Mouse (Mus musculus) adrenal gland, postnatal 25 days (tissue): ENCODE measurements around the gene Smtn. TPM values are rescaled to one million over a fixed set of nuclear protein-coding genes. Genes with fewer than 3 reads are reported as not detected.

Experiments used
- DNase-seq: peaks from one replicate; pipeline ENCODE4 v3.0.0; 2021; ENCODE audit warnings: mixed read lengths
- long read RNA-seq: library from polyadenylated mRNA; stranded (forward); transcript quantifications from one replicate; pipeline ENCODE4 v2.0.0, GENCODE M21; 2021
- total RNA-seq: library from RNA; stranded (reverse); gene quantifications from 2 replicates; pipeline ENCODE4 v1.2.3, GENCODE M21; 2021

Gene Smtn
- total RNA-seq: 59.6 and 67.6 TPM in 2 replicates
- long read RNA-seq, partial matches to known transcripts: 14 of 19 reads
- long read RNA-seq, other reads (novel, unspliced or antisense): 1 of 19 reads

DNA sequence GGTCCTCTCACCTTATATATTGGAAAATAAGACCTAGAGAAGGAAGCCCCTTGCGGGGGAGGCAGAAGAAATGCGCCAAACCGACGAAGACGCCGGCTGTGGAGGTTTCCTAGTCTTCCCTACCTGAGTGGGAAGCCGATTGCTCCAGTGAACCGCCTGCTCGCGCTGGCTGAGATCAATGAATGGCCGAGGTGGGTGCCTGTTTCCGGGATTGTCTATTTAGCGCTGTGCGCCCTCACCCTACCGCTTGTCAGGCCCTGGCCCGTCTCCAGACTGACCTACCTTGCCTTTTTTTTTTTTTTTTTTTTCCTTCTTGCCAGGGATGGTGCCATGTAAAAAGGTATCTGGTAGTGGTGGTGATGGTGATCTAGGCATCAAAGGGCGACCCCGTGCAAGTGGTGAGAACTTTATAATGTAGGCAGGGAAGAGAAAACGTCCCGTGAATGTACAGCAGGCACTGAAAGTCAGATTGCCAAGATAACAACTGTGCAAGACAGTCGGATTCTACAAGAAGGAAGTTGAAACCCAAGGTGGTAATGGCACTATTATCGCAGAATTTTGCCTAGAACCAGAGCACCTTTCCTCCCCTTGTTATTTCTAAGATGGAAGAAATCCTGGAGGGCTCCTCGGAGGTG lies at the start of gene Smtn:
TSS of gene Smtn (minus strand) at position 162 of the 635 bp plus-strand sequence.
- DNase-seq: no peak

DNA sequence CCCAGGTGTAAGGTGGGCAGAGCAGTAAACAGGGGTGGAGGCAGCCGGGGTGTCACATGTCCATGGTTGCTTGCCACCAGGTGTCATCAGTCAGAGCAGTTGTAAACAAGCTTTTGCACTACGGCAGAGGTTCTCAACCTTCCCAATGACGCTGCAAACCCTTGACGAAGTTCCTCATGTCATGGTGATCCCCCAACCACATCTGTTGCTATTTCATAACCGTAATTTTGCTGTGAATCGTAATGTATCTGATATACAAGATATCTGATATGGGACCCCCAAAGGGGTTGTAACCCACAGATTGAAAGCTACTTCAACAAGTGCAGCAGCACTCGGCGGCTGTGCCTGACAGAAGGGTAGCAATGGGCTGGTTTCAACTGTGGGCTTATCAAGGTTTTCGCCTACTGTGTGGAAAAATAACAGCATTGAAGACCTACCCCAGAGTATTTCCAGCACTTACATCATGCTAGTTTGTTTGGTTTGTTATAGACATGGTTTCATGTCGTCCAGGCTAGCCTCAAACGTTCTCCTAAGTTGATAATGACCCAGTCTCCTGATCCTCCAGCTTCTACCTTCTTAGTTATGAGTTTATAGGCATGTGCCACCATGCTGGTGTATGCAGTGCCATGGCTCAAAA lies 47.7 kb upstream of the Smtn start:
- DNase-seq: no peak

DNA sequence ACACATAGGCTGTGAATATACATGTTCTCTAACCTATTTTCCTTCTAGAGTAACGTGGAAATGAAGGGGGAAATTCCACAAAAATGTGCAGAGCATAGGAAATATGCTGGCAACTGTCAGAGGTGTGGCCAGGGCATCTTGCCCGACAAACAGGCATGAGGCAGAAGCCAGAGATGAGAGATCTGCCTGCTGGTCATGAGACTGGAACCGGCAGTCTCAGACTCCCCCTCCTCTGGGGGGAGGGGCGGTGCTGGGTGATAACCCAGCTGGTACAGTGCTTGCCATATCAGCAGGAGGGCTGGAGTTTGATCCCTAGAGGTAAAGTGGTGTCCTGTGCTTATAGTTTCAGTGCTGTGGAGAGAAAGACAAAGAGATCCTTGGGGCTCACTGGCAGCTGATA lies 46.9 kb upstream of the Smtn start:
- DNase-seq: no peak

DNA sequence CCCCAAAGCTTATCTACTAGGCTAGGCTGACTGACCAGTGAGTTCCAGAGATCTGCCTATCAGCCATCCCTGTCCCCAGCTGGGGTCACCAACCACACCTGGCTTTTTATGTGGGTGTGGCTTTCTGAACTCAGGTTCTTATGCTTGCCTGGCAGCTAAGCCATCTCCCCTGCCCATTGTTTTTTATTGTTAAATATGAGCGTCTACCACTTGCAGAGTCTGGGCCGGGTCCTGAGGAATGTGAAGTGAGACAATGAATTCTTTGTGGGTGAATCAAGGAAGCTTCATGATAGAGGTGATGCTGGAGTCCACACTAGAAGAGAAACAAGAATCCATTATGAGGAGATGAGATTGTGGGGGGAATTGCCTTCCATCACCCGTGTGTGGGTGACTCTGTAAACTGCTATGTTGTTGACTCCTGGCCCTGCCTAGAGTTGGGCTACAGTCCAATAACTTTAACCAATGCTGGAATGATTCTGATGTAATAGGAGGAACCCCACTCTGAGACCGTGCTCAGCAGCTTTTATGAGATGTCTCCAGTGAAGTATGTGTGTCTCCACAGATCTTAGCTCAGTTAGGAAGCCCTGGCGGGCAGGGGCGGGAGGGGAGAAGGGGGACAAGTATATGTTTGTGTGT lies 45.7 kb upstream of the Smtn start:
- DNase-seq: no peak

DNA sequence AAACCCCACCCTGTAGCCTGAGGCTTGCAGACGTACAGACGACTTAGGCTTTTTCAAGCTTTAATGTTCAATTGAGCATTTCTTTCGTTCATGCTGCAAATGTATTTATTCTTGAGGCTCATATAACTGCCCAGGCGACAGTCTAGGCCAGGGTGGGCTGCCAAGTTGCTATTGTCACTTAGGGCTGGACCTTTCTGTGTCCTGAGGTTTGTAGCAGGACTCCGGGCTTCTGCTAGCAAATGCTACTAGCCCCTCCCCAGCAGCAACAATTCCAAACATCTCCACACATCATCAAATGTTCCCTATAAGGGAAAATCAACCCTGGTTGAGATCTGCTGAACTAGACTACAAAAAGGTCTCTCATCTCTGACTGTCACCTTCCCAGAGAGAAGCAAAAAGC lies 42.7 kb upstream of the Smtn start:
- no peak for DNase-seq

DNA sequence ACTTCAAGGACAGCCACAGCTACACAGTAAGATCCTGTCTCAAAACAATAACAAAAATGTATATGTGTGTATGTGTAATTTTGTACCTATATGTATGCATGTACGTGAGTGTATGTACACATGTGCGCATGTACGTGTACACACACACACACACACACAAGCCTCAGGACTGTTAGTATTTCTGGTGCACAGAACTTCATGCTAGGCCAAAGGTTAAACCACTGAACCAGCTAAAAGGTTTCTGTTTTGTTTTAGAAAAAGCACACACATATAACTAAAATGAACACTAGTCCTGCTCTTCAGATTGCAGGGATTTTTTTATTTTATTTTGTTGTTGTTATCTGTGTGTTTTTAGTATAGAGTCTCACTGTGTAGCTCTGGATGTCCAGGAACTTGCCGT lies 41.5 kb upstream of the Smtn start:
- DNase-seq: no peak

DNA sequence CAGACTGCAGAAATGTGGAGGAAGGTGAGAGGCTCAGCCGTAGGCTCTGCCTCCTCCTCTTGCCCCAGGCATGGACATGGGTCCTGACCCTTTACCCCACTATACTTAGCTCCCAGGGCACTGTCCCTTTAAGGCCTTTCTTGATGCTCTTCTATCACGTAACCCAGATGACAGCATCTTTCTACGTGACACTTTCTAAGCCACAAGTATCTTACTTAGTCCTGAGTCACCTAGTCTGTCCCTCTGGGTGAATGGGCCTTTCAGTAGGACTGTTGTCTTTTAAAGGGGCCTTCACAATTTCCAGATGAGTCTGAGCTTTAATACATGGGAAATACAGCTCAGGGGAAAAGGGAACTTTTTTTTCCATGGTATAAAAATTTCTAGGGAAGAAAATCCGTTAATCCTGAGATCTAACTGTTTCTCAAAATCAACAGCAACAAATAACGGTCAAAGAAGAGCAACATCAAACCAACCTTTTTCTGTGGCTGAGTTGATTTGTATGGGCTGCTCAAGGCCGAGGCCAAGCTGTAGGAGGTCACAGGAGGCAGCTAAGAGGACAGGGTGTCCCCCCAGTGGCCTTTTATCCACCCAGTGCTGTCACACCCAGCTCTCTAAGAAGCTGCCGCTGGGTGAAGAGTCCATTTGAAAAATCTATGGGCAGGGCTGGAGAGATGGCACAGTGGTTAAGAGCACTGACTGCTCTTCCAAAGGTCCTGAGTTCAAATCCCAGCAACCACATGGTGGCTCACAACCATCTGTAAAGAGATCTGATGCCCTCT lies 40.1 kb upstream of the Smtn start:
- DNase-seq: peak; percentile 34

DNA sequence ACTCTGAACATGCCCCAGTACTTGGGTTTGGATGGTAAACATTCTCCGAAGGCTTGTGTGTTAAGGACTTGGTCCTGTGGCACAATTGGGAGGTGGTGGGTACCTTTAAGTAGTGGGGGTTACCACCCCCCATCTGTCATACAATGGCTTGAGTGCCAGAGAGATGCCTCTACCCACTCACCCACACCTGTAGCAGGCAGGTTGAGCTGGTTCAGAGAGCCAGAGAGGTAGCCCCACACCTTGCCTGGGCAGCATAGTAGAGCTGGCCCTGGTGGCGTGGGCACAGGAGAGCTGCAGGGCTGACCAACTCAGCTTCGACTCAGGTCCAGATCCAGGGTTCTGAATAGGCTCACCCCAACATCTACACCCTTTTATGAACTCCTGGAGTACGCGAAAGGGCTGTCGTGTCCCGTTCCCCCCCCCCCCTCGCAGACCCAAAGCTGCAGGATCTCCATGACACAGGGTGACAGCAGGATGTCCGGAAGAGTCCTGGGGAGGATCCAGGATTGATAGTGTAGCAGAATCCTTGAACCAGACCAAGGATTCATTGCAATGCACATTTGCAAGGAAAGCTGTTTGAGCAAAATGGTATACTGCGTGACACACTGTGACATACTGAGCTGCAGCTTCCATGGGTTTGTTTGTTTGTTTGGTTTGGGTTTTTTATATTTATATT lies 37.8 kb upstream of the Smtn start:
- no peak for DNase-seq

DNA sequence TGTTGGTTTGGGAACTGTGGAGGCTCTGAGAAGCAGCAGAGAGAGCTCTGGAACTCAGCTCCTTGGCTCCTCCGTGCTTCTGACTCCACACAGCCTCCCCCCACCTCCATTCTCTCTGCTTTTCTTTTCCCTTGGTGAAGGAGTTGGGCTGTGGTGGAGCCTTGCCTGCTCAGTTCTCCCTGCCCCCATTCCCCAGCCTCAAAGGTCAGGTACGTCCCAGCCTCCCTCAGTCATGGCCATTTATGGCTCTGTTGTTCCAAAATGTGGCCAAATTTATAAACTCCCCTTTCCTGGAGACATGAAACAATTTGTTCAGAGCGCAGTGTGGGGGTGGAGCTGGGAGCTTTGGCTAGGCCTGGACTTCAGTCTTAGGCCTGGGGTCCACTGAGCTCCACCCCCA lies 34.8 kb upstream of the Smtn start:
- peak; percentile 44 for DNase-seq

DNA sequence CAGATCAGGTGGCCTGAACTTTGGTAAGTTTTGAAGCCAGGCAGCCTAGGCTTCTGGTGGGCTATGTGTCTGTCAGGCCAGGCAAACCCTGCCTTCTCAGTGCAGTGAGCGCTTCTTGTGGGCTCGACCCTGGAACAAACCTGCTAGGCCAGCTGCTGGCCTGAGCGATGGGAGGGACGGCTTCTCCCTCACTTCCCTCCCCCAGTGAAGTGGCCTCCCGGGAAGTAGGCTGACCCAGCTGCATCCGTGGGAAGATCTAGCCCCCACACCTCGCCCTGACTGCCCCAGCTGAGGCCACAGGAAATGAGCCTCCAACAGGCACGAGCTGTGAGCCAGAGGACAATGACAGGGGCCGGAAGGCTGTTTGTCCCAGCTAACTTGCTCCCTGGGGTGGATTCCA lies 32.7 kb upstream of the Smtn start:
- peak; percentile 46 for DNase-seq

DNA sequence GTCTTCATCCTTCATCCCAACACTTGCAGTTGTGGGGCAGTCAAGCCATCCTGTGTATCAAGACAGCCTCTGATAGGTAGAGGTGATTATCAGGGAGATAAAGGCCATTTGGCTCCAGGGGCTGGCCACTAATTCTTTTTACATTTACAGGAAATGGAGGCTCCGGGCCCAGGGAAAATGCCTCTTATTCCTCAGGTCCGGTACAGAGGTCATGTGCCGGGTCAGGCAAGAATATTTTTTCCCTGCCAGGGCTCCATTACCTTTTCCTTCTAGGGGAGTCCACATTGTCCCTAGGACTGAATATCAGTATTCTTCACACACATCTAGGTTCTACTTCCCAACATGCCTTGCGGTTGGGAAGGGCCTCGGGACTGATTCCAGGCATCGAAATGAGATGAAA lies 31.8 kb upstream of the Smtn start:
- DNase-seq: no peak

DNA sequence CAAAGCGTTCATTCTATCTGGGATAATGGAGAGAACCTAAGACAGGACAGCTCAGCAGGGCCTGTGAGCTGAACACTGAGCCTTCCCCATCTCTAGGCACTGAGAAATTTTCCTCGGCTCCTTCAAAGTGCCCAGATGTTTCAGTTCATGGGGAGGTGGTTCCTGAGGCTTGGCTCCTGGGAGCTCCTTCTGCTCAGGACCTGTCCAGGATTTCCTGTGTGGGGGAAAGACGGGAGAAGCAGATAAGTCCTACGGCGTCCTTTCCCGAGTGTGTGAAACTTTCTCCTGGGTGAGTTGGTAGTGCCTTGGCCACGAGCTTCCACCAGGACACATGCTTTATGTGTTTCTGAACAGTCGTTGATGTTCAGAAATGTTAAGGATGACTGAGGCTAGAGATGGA lies 29.9 kb upstream of the Smtn start:
- no peak for DNase-seq

DNA sequence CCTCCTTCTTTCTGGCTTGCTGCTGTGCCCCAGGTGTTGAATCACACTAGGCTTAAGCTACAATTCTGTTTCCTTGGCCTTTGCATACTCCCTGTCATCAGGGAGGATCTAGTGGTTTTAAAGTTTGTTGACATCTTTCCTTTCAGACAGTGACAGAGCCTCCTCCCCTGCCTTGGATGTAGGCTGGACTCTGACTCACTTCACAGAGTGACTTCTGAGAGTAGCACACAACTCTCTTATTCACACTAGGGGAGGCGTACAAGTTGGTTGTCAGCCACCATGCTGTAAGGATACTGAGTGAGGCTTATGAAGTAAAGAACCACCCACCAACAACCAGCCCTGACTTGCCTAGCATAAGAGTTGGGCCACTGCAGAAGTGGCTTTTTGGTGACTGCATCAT lies 27.5 kb upstream of the Smtn start:
- no peak for DNase-seq

DNA sequence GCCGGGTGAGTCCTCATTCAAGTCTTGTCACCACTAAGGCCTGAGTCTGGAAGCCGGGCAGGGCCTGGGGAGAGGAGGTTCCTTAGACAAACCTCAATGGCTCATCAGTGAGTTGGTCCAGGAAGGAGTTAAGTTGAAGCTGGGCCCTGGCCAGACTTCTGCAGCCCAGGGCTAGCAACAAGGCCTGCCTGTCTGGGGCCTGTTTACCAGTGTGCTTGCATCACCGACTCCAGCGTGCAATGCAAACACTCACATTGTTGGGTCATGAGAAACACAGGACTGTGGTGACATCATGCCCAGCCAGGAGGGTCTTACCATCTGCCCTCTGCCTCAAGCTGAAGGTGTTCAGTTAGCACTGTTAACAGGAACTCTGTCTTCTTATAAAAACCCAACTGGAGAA lies 25.6 kb upstream of the Smtn start:
- DNase-seq: no peak

DNA sequence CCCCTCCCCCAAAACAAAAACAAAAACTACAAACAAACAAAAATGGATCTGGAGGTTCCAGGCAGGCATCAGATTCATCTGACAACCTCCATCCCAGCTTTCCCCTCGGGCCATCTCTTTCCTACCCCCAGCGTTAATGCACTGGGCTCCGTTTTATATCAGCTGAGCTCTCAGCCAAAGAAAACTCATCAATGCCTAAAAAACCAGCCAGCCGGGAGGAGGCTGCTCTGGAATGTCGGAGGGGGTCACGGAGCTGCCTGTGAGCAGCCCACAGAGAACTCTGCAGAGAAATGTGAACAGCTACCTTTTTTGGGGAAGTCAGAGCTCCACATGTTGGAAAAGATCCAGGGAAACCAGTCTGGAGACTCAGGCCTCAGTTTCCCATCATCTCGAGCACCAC lies 24.0 kb upstream of the Smtn start:
- DNase-seq: no peak

DNA sequence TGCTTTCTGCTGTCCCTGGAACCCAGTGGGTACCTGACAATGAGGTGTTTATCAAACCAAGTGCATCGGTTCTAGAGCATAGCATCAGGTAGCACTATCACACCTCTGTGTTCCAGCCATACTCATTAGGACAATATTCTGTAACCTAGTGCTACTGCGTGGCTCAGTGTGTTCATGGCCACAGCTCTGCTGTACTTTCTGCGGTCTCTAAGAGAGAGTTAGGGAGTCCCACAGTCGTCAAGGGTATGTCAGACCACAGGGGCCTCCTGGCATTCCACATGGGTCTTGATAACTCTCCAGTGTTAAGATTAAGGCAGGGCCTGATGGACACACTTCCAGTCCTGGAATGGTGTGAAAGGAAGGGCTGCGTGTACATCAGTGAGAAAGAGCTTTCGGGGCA lies 23.4 kb upstream of the Smtn start:
- no peak for DNase-seq

DNA sequence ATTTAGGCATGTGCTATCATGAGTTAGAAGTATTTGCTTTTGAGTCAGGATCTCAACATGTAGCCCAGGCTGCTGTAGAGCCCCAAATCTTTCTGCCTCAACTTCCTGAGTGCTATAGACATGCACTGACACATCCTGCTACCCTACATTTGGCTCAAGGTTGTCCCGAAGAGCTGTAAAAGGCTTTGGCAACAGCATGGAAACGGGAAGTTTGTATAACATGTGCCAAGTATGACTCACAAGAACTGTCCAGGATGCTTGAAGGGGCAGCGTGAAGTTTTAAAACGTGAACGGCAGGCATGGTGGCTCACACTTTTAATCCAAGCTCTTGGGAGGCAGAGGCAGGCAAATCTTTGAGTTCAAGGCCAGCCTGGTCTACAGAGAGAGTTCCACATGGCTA lies 19.8 kb upstream of the Smtn start:
- DNase-seq: no peak

DNA sequence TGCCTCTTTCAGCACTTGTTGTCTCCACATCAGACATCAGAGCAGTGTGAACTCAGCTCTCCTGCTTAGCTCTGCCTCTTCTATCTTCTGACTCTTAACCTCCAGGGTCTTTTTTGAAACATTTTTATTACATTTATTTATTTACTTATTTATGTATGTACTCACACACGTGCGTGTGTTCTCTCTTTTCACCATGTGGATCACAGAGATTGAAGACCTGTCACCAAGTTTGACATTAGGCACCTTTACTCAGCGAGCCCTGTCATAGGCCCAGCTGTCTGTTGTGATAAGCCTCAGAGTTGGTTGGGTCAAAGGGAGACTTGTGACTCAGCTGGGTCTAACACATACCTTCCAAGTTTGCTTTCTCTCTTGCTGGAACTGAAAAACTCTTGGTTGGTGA lies 17.4 kb upstream of the Smtn start:
- DNase-seq: no peak

DNA sequence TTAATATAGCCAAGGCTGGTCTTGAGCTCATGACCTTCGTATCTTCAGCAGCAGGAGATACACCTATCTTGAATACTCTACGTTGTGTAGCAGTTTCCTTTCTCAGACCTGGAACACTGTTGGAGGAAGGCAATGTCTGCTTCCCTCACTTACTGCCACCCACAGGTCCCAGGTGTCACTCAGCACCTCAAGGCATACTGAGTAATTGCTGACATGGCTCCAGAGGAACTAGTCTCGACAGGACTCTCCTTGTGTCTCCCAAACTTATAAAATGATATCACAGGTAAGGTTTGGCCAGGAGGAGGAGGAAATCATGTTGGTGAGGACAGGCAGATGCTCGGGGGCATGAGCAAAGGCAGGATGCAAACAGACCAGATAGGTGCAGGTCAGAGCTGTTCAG lies 14.6 kb upstream of the Smtn start:
- DNase-seq: no peak

DNA sequence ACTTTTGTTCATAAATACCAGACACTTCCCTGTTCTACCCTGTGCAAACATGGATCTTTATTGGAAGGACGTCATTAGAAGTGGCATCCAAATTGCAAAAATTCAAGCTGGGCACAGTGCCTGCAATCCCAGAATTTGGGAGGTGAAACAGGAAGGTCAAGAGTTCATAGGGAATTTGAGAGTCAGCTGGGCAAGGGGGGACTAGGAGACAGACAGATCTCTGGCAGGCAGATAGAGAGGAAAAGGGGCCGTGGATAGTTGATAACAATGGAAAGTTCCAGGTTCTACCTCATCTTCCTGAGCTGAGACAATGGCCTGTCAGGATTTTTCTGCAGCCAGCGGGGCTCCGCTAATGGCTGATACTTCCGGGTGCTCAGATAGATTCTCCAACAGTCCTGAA lies 9.4 kb upstream of the Smtn start:
- DNase-seq: no peak

DNA sequence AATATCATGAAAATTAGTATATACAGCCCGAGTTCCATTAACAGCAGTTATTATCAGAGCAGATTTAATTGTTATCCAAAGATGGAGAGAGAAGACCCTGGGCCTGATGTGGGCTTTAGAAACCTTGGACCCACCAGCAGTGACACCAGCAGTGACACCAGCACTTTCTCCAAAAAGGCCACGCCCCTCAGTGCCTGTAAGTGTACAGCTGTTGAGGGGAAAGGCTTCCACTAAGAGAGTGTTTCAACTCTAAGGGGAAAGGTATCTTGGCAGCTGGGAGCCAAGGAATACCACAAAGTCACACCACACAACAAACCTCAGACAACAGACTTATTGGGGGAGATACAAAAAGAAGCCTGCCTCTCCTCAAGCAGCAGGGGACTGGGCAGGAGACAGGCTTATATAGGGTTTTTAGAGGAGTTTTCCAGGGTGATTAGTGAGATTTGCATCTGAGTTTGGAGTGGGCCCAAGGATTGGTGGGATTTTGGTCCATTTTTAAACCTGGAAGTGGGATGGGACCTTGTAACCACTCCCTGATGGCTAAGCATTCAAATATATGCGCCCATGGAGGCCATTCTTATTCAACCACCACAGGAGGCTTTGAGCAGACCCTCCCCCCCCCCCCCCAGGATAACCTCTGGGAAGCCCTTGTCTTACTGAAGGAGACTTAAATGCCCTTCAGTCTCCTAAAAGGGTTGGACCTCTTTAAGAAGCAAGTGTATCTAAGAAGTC lies 8.3 kb upstream of the Smtn start:
- no peak for DNase-seq

DNA sequence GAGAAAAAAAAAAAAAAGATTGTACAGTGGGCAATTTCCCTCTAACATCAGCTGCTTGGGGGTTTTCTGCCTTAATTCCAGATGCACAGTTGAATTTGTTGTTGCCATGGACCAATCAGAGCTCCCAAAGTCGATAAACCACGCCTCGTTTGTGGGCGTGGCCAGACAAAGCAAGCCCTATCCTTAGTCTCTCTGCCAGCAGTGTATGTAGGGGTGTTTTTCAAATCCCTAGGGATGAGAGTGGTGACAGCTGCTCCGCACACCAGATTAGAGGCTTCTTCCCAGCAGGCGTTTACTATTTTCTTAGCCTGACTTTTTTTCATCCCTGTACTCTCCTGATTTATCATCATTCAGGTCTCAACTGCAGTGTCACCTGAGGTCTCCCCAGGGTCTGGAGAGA lies 7.6 kb upstream of the Smtn start:
- no peak for DNase-seq
